Mouse (Mus musculus) kidney, adult 9 months (tissue): ENCODE data around the gene Krt19.

Experiments used
- DNase-seq: peaks from one replicate; pipeline ENCODE4 v3.0.0; 2022

Krt19 gene

GRCm38 (mm10) chr11:100148615-100149330 is at the start of gene Krt19:
Gene Krt19, minus strand, starts transcription at chr11:100148665.
- DNase-seq, result no peak

- no peak for DNase-seq
Observed at GRCm38 (mm10) chr11:100192992-100193391, 44.5 kb upstream of the Krt19 start, which contains the start of gene Krt9. Gene Krt9, minus strand, starts transcription at chr11:100193246.

GRCm38 (mm10) chr11:100191820-100192219 is 43.4 kb upstream of the Krt19 start:
- DNase-seq, result no peak

- no peak for DNase-seq
Observed at GRCm38 (mm10) chr11:100186736-100187135, 38.3 kb upstream of the Krt19 start.

GRCm38 (mm10) chr11:100181725-100182124 is 33.3 kb upstream of the Krt19 start:
- DNase-seq, result no peak

GRCm38 (mm10) chr11:100179260-100179659 is 30.8 kb upstream of the Krt19 start:
- no peak for DNase-seq

GRCm38 (mm10) chr11:100178307-100178706 is 29.8 kb upstream of the Krt19 start:
- DNase-seq, result no peak

GRCm38 (mm10) chr11:100176791-100177190 is 28.3 kb upstream of the Krt19 start:
- no peak for DNase-seq

GRCm38 (mm10) chr11:100168765-100169762 is 20.6 kb upstream of the Krt19 start:
- peak; percentile 69 for DNase-seq

- no peak for DNase-seq
Observed at GRCm38 (mm10) chr11:100168071-100168470, 19.6 kb upstream of the Krt19 start.

- peak; percentile 63 for DNase-seq
Observed at GRCm38 (mm10) chr11:100164392-100164791, 15.9 kb upstream of the Krt19 start.

- no peak for DNase-seq
Observed at GRCm38 (mm10) chr11:100157908-100158477, 9.5 kb upstream of the Krt19 start.

- no peak for DNase-seq
Observed at GRCm38 (mm10) chr11:100157331-100157730, 8.9 kb upstream of the Krt19 start.

- no peak for DNase-seq
Observed at GRCm38 (mm10) chr11:100155497-100156255, 7.2 kb upstream of the Krt19 start.

- no peak for DNase-seq
Observed at GRCm38 (mm10) chr11:100147566-100148353, 705 bp downstream of the Krt19 start.

GRCm38 (mm10) chr11:100145858-100146560 is 2.5 kb downstream of the Krt19 start:
- no peak for DNase-seq

- peak; percentile 7 for DNase-seq
Observed at GRCm38 (mm10) chr11:100145104-100145503, 3.4 kb downstream of the Krt19 start.

GRCm38 (mm10) chr11:100140966-100141365 is 7.5 kb downstream of the Krt19 start:
- peak; percentile 7 for DNase-seq

- no peak for DNase-seq
Observed at GRCm38 (mm10) chr11:100139391-100139790, 9.1 kb downstream of the Krt19 start.

GRCm38 (mm10) chr11:100138809-100139208 is 9.7 kb downstream of the Krt19 start:
- no peak for DNase-seq

- no peak for DNase-seq
Observed at GRCm38 (mm10) chr11:100137693-100138092, 10.8 kb downstream of the Krt19 start.
